Mouse (Mus musculus) brain, embryonic 14.5 days (tissue): ENCODE measurements around the gene Tigd3. TPM values are rescaled to one million over a fixed set of nuclear protein-coding genes. Genes with fewer than 3 reads are reported as not detected.

Source experiments
- DNase-seq: peaks from one replicate; pipeline ENCODE4 v3.0.0-alpha.2; 2011; ENCODE audit warnings: low read depth
- CTCF ChIP-seq: fragments of 200-500 bp; IDR thresholded peaks from 2 replicates; pipeline ENCODE4 v1.5.1; 2012; ENCODE audit warnings: inconsistent platforms, mild to moderate bottlenecking, moderate library complexity, borderline replicate concordance; ENCODE audit not compliant: insufficient read depth, insufficient read length; ENCODE audit errors: extremely low read depth
- POLR2A ChIP-seq: fragments of 200-500 bp; IDR thresholded peaks from 2 replicates; pipeline ENCODE4 v1.6.1; 2012; ENCODE audit warnings: mild to moderate bottlenecking, inconsistent platforms, borderline replicate concordance; ENCODE audit not compliant: poor library complexity, insufficient read depth, insufficient read length, severe bottlenecking; ENCODE audit errors: extremely low read depth
- polyA plus RNA-seq: library from polyadenylated mRNA; depleted of rRNA; stranded (reverse); fragments of >200 nt; gene quantifications from 2 replicates; pipeline ENCODE4 v1.2.3, GENCODE M21; 2012

The Tigd3 gene
- polyA plus RNA-seq, 1 experiment = 15.2 TPM

DNA sequence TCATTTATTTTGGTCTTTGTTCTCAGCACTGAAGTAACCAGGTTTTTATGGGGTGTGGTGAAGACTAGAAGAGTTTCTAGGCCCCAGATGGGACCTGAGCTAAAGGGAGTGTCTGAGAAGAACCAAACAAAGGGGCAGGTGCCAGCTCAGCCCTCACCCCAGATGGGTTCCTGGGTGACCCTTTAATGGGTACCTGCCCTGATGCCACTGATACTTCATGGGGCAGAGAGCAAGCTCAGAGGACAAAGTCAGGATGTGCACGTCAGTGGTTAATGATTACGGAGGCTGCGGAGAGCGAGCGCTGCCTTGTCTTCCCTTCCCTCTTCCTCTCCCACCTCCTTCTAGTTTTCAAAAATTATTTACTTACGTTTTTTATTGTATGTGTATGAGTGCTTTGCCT is 12.8 kb downstream of the Tigd3 start:
- DNase-seq = no peak
- no peak for TF ChIP-seq CTCF
- TF ChIP-seq POLR2A = no peak

GRCm38 (mm10) chr19:5879735-5880134 is 14.2 kb downstream of the Tigd3 start:
- no peak for DNase-seq
- no peak for TF ChIP-seq CTCF

- TF ChIP-seq POLR2A = no peak
- TF ChIP-seq CTCF = no peak
- no peak for DNase-seq
Observed at GRCm38 (mm10) chr19:5878916-5879315, 15.0 kb downstream of the Tigd3 start.

GRCm38 (mm10) chr19:5878362-5878722 is 15.6 kb downstream of the Tigd3 start:
- TF ChIP-seq POLR2A (no peak), CTCF (no peak)
- DNase-seq = no peak

DNA sequence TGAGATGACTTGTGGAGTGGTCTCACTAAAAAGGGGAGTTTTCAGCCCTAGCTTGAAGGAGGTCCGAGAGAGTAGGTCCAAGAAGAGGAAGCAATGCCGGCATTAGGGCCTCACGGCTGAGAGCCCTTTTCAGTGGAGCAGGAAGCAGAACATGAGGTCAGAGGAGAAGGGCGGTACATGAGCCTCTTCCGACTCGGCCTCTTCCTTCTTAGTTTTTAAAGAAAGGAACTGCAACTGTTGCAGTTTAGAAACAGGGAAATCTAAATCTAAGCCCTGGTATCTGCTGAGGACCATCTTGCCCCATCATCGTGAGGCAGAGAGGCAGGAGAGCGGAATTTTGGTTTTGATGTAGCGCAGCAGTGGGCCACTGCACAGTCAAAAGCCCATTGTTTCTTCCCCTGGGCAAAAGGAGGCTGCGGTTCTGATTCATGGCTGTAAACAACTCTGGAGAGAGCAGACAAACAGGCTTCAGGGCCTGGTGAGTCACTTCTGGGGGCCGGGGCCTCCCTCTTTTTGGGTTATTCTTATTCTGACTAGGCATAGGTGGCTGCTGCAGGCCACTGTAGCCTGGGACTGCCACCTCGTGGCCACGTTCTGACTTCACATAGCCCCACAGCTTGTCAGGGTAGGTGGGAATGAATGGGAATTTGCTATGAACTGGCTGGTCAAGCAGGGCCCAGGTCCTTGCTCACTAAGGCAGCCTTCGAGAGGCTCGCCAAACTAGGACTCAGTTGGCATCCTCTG is 16.2 kb downstream of the Tigd3 start, which contains the start of gene Slc25a45:
Slc25a45 (plus strand) TSS at position 191 of the 744 bp plus-strand sequence.
- DNase-seq = peak; percentile 76
- TF ChIP-seq CTCF (peak; percentile 80), POLR2A (no peak)

DNA sequence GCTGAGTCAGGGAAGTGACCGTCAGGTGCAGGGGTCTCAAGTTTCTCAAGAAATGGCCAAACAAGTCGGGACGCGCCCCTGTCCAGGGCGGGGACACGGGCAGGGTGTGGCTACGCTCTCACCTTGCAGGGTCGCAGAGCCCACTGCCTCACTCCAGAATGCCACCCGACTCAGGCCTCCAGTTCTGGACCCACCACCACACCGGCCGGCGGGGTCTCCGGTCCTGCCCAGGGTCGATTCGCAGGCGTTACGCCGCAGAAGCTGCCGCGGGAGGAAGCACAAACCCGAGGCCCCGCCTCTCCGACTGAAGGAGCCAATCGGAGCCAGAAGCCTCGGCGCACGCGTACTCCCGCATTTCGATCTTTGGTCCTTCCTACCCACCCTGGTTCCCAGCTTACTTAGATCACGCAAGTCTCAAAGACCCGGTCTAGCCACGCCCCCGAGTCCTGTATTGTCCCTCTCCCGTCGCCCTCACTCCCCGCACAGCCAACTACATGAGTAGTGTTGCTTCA is 18.9 kb downstream of the Tigd3 start, which contains the start of gene Frmd8:
Frmd8 (minus strand) TSS at position 306 of the 512 bp plus-strand sequence.
- DNase-seq = peak; percentile 98
- TF ChIP-seq CTCF = no peak
- no peak for TF ChIP-seq POLR2A

GRCm38 (mm10) chr19:5874391-5874968 is 19.5 kb downstream of the Tigd3 start:
- TF ChIP-seq POLR2A (no peak), CTCF (no peak)
- no peak for DNase-seq

DNA sequence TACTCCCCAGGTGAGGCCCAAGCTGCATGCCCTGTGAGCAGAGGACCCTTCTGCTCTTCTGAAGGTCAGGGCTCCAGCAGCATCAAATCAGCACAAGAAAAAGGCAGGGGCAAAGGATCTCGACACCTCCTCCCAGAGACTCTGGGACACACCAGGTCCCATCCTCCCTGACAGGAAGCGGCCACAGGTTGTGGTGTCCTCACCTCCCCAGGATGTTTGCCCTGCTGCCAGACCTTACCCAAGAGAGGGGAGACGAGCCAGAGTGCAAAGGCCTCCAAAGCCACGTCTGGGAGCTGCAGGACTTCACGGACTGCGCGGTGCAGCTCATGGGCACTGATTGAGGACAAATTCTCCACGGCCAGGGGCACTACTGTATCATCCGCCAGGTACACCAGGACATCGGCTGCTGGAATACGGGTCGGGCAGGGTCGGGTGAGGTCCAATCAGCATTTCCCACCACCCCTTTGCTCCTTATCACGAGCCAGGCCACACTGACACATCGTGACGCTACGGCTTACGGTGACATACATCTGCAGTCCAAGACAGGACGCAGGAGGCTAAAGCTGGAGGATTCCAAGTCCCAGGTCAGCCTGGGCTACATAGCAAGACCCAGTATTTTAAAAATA is 20.9 kb downstream of the Tigd3 start:
- TF ChIP-seq CTCF = no peak
- no peak for TF ChIP-seq POLR2A
- DNase-seq = no peak

DNA sequence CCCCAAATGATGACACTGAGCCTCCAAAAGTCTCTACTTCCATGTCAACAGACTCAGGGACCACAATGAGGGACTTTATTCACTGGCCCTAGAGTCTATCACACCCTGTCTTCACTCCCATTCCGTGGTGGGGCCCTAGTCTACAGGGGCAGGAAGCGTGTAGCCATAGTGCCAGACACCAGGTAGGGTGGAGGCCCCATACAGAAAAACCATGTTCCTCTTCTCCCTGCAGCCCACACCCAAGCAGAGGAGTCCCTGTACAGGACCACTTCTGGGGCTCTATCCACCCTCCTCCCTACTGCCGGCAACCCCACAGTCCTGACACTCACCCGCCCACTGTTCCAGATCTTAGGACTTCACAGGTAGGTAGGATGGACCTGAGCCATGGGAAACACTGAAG is 21.4 kb downstream of the Tigd3 start:
- no peak for DNase-seq
- TF ChIP-seq CTCF = no peak
- no peak for TF ChIP-seq POLR2A

- TF ChIP-seq CTCF = no peak
- TF ChIP-seq POLR2A = no peak
- DNase-seq = no peak
Observed at GRCm38 (mm10) chr19:5871683-5872082, 22.3 kb downstream of the Tigd3 start.

DNA sequence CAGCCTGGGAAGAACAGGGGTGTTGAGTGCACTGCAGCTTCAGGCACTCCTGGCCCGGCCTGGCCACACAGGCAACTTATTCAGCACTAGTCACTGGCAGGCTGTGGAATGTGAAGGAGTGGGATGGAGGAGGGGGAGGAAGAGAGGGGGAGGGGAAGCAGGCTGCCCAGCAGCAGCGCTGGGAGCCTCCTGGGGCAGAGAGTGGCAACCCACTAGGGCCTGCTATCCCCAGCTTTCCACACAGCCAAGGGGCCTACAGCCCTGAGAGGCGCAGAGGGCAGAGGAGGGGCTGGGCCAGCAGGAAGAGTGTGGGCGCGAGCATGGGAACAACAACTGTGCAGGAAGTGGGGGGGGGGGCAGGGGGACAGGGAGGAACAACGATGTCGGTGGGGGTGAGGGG is 22.7 kb downstream of the Tigd3 start:
- TF ChIP-seq CTCF (no peak), POLR2A (no peak)
- peak; percentile 68 for DNase-seq
